ENCODE assay signal across 8 mouse cellular contexts in genomic region chr16:17832821-17833220, GRCm38 (mm10). TPM values are rescaled to one million over a fixed set of nuclear protein-coding genes. Genes with fewer than 3 reads are reported as not detected.
A peak's percentile ranks its signal among the peaks of the same experiment; 100 is the strongest.
DNase-seq lines count a peak whose midpoint lies in the region; ATAC-seq and TF ChIP-seq lines count a peak whose summit lies in the region.

TSS of gene B830017H08Rik (plus strand) at chr16:17833121.

- TF ChIP-seq CTCF in ES-Bruce4 (IDR thresholded peaks at IDR 0.05; ENCODE audit: low read depth, low read length) = no peak
- TF ChIP-seq CTCF in forebrain, postnatal 0 days (IDR thresholded peaks at IDR 0.05; ENCODE audit: low read depth) = no peak
- no peak for TF ChIP-seq CTCF in liver, postnatal 0 days (IDR thresholded peaks at IDR 0.05; ENCODE audit: low read depth)

- H3K9me3 ChIP-seq in heart, embryonic 12.5 days (replicated peaks) = no peaks in the 10 kb centered on the region
- no peaks in the 10 kb centered on the region for H3K9me3 ChIP-seq in ES-Bruce4 (replicated peaks; ENCODE audit: control insufficient read depth, insufficient read depth, low read length, poor library complexity, severe bottlenecking)
- no peaks in the 10 kb centered on the region for H3K9me3 ChIP-seq in forebrain, postnatal 0 days (ENCODE audit: low read length)
- H3K9me3 ChIP-seq in liver, postnatal 0 days (ENCODE audit: low read length) = no peaks in the 10 kb centered on the region

- H3K4me3 ChIP-seq in heart, embryonic 12.5 days = peak within 1 kb of the TSS; percentile 72
- peak within 1 kb of the TSS; percentile 68 for H3K4me3 ChIP-seq in ES-Bruce4 (ENCODE audit: low read depth, low read length)
- H3K4me3 ChIP-seq in forebrain, postnatal 0 days (ENCODE audit: low read depth, low read length) = peak within 1 kb of the TSS; percentile 72
- peak within 1 kb of the TSS; percentile 47 for H3K4me3 ChIP-seq in liver, postnatal 0 days (ENCODE audit: low read depth, low read length)

- peak within 1 kb of the TSS; percentile 100 for H3K4me2 ChIP-seq in heart, embryonic 12.5 days
- peak within 1 kb of the TSS; percentile 87 for H3K4me2 ChIP-seq in forebrain, postnatal 0 days (ENCODE audit: low read depth)
- H3K4me2 ChIP-seq in liver, postnatal 0 days (ENCODE audit: low read depth, low read length) = peak within 1 kb of the TSS; percentile 73

- peaks cover 99% of the 10 kb centered on the region for H3K27me3 ChIP-seq in heart, embryonic 12.5 days (replicated peaks)
- H3K27me3 ChIP-seq in ES-Bruce4 (ENCODE audit: control insufficient read depth, insufficient read depth, low read length, poor library complexity, severe bottlenecking) = peaks cover 9% of the 10 kb centered on the region
- H3K27me3 ChIP-seq in forebrain, postnatal 0 days (ENCODE audit: insufficient read depth, low read length) = peaks cover 32% of the 10 kb centered on the region
- H3K27me3 ChIP-seq in liver, postnatal 0 days (ENCODE audit: insufficient read depth, low read length) = peaks cover 69% of the 10 kb centered on the region

- H3K36me3 ChIP-seq in heart, embryonic 12.5 days = no peaks in the 10 kb centered on the region
- no peaks in the 10 kb centered on the region for H3K36me3 ChIP-seq in ES-Bruce4 (ENCODE audit: control insufficient read depth, insufficient read depth, low read length, poor library complexity, severe bottlenecking)
- no peaks in the 10 kb centered on the region for H3K36me3 ChIP-seq in forebrain, postnatal 0 days (ENCODE audit: insufficient read depth)
- no peaks in the 10 kb centered on the region for H3K36me3 ChIP-seq in liver, postnatal 0 days (replicated peaks; ENCODE audit: insufficient read depth, low read length)

- TF ChIP-seq EP300 in ES-Bruce4 (IDR thresholded peaks at IDR 0.05; ENCODE audit: insufficient read depth, low read depth, low read length) = no peak
- TF ChIP-seq EP300 in liver, postnatal 0 days (IDR thresholded peaks at IDR 0.05; ENCODE audit: low read depth) = no peak

- no peak within 1 kb of the TSS for H3K27ac ChIP-seq in heart, embryonic 12.5 days (ENCODE audit: poor library complexity, severe bottlenecking)
- H3K27ac ChIP-seq in ES-Bruce4 (ENCODE audit: insufficient read depth, low read length) = no peak within 1 kb of the TSS
- H3K27ac ChIP-seq in forebrain, postnatal 0 days (ENCODE audit: low read depth, low read length) = peak within 1 kb of the TSS; percentile 85
- H3K27ac ChIP-seq in liver, postnatal 0 days (ENCODE audit: low read depth) = no peak within 1 kb of the TSS

- H3K4me1 ChIP-seq in heart, embryonic 12.5 days (replicated peaks) = peaks cover 16% of the 10 kb centered on the region
- H3K4me1 ChIP-seq in ES-Bruce4 (ENCODE audit: control insufficient read depth, insufficient read depth, low read length) = peaks cover 2% of the 10 kb centered on the region
- H3K4me1 ChIP-seq in forebrain, postnatal 0 days (ENCODE audit: insufficient read depth) = no peaks in the 10 kb centered on the region
- H3K4me1 ChIP-seq in liver, postnatal 0 days (ENCODE audit: insufficient read depth) = peaks cover 6% of the 10 kb centered on the region; the same call in 1 of the 2 replicates

- WGBS in heart, embryonic 12.5 days = 31% methylated on average over 7 of the region's 7 CpGs
- 19% methylated on average over 7 of the region's 7 CpGs for WGBS in forebrain, postnatal 0 days
- WGBS in liver, postnatal 0 days (ENCODE audit: insufficient replicate concordance) = 30% methylated on average over 7 of the region's 7 CpGs

- TF ChIP-seq POLR2A in ES-Bruce4 (IDR thresholded peaks at IDR 0.05; ENCODE audit: insufficient read depth, low read length) = no peak

- peak within 1 kb of the TSS; percentile 72 for H3K9ac ChIP-seq in heart, embryonic 12.5 days
- peak within 1 kb of the TSS; percentile 81 for H3K9ac ChIP-seq in ES-Bruce4 (ENCODE audit: low read depth, poor library complexity, severe bottlenecking)
- peak within 1 kb of the TSS; percentile 80 for H3K9ac ChIP-seq in forebrain, postnatal 0 days
- no peak within 1 kb of the TSS for H3K9ac ChIP-seq in liver, postnatal 0 days (replicated peaks)

- ATAC-seq in heart, embryonic 12.5 days (ENCODE audit: insufficient number of reproducible peaks, low FRiP score) = no peak
- no peak for ATAC-seq in forebrain, postnatal 0 days
- ATAC-seq in liver, postnatal 0 days = no peak

- DNase-seq in heart, postnatal 10 days = no peak
- no peak for DNase-seq in forebrain, postnatal 0 days
- no peak for DNase-seq in liver, postnatal 0 days
- DNase-seq in thymus, postnatal 10 days (ENCODE audit: low spot score in 2 of 2) = no peak
- no peak for DNase-seq in left cerebral cortex, postnatal 10 days (ENCODE audit: extremely low spot score in 1 of 2, low spot score in 2 of 2)
- DNase-seq in right cerebral cortex, adult 2 months (ENCODE audit: low spot score in 2 of 2) = no peak

- intact Hi-C loops in heart, postnatal 10 days (cut with DNase I) = no loop called here
- intact Hi-C loops in left cerebral cortex, postnatal 10 days (cut with DNase I) = no loop called here

RNA-seq across cellular contexts. Expression of gene B830017H08Rik, which starts in this region (rescaled TPM):
- not detected in 2 replicates for polyA plus RNA-seq in heart, embryonic 12.5 days (2016; fragmentation: Nextera tagmentation; extraction: Ambion mirVana)
- under 1 TPM in 1 of 2 experiments, not detected in 1; 0.22 TPM for total RNA-seq in heart, postnatal 10 days (2021)
- not detected in 2 replicates for polyA plus RNA-seq in ES-Bruce4 (2011; ENCODE audit: insufficient read depth, insufficient read length, low read depth, missing spikeins)
- 4.5 and 5.9 TPM in 2 replicates for total RNA-seq in forebrain, postnatal 0 days (2014; rRNA removed)
- polyA plus RNA-seq in forebrain, postnatal 0 days (2015; fragmentation: Nextera tagmentation; extraction: Ambion mirVana) = 6.8 TPM in 2 replicates
- not detected in 2 replicates for polyA plus RNA-seq in liver, postnatal 0 days (2015; fragmentation: Nextera tagmentation; extraction: Ambion mirVana)
- total RNA-seq in left cerebral cortex, postnatal 10 days (2021) = 1 to 10 TPM; 4.9 to 5.1 TPM
